Mouse (Mus musculus) heart, adult 2 months (tissue): ENCODE measurements around the gene Arhgap32. TPM values are rescaled to one million over a fixed set of nuclear protein-coding genes. Genes with fewer than 3 reads are reported as not detected.

Experiments used
- DNase-seq, 2 experiments: peaks; one replicate each; pipeline ENCODE4 v3.0.0; 2021
- H3K27ac ChIP-seq: fragments of 200-600 bp; 2 replicates; pipeline ENCODE4 v1.8.1; 2022
- H3K27me3 ChIP-seq: fragments of 200-500 bp; 2 replicates; pipeline ENCODE4 v1.6.1; 2012; ENCODE audit warnings: mild to moderate bottlenecking, low read length, inconsistent platforms, mixed read lengths; ENCODE audit not compliant: control insufficient read depth, insufficient read depth
- H3K36me3 ChIP-seq: fragments of 200-500 bp; 2 replicates; pipeline ENCODE4 v1.6.1; 2012; ENCODE audit warnings: low read length, inconsistent platforms; ENCODE audit not compliant: control insufficient read depth, insufficient read depth
- H3K4me1 ChIP-seq: fragments of 200-500 bp; 2 replicates; pipeline ENCODE4 v1.6.1; 2011; ENCODE audit warnings: low read length; ENCODE audit not compliant: control insufficient read depth, insufficient read depth
- H3K4me3 ChIP-seq: fragments of 200-600 bp; 2 replicates; pipeline ENCODE4 v1.8.1; 2022
- H3K79me2 ChIP-seq: fragments of 200-500 bp; replicated peaks from 2 replicates; pipeline ENCODE4 v1.6.1; 2012; ENCODE audit warnings: mild to moderate bottlenecking, inconsistent platforms, low read length, moderate library complexity, mixed read lengths; ENCODE audit not compliant: control insufficient read depth, insufficient read depth
- H3K9ac ChIP-seq: fragments of 200-500 bp; 2 replicates; pipeline ENCODE4 v1.6.1; 2012; ENCODE audit warnings: low read depth, mild to moderate bottlenecking, control low read depth, inconsistent platforms, low read length, mixed read lengths
- CTCF ChIP-seq: fragments of 200-600 bp; IDR thresholded peaks from 2 replicates; pipeline ENCODE4 v1.8.1; 2022; ENCODE audit warnings: antibody characterized with exemption, mild to moderate bottlenecking, moderate library complexity
- EP300 ChIP-seq: fragments of 200-500 bp; IDR thresholded peaks from 2 replicates; pipeline ENCODE4 v1.6.1; 2011; ENCODE audit warnings: low read depth, low read length, control low read depth; ENCODE audit not compliant: insufficient read depth
- POLR2A ChIP-seq: fragments of 200-500 bp; IDR thresholded peaks from 2 replicates; pipeline ENCODE4 v1.6.1; 2011; ENCODE audit warnings: mild to moderate bottlenecking, low read depth, low read length, control low read depth; ENCODE audit not compliant: insufficient read depth
- WGBS: fragments of 180-500 bp; shearing (Covaris S2); methylation state at CpG from one replicate; pipeline ENCODE4 v1.1.7; 2018; 5-methylcytosine and 5-hydroxymethylcytosine counted together
- intact Hi-C: fragments of 180-260 bp; cut with DNase I; formaldehyde crosslinking; loops from one replicate; pipeline ENCODE4 v1.15.1; 2025
- microRNA-seq, 2 experiments: library from miRNA; unstranded; fragments of <30 nt; microRNA quantifications; one replicate each; pipeline ENCODE4 v1.2.0; 2021
- polyA plus RNA-seq: library from polyadenylated mRNA; depleted of rRNA; stranded (reverse); fragments of >200 nt; gene quantifications from 2 replicates; pipeline ENCODE4 v1.2.3, GENCODE M21; 2012; rRNA removed
- total RNA-seq, 2 experiments: library from RNA; stranded (reverse); gene quantifications; 2 replicates each; pipeline ENCODE4 v1.2.3; 2021

Arhgap32 gene
- total and polyA plus RNA-seq, 3 experiments = 3.2 to 20.8 (median 18.0) TPM

DNA sequence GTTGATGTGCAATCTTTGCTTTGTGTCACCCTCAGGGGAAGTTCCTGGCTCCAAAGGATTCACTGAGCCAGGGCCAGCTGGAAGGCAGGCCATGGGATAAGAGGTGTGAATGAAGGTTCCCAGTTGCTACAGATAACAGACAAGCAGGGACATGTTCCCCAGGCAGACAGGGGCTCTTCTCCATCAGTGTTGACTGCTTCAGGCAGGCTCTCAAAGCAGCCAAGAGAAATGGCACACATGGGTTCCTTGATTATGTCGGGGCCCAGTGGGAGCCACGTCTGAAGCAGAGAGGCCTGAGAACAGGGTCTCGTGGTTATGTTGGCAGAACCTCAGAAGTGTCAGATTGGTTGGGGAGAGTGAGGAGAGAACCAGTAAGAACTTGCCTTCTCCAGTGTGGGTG is 198.1 kb downstream of the Arhgap32 start:
- H3K4me3 ChIP-seq = no peak overlapping the region
- DNase-seq = peak; percentile 63 to 80
- H3K36me3 ChIP-seq = peaks cover 5% of the 10 kb centered on the region; the same call in 1 of the 2 replicates
- no peaks in the 10 kb centered on the region for H3K79me2 ChIP-seq
- no peaks in the 10 kb centered on the region for H3K27me3 ChIP-seq
- peak overlapping the region; percentile 64 for H3K27ac ChIP-seq
- TF ChIP-seq EP300 = peak; percentile 98
- TF ChIP-seq CTCF = no peak
- 34% methylated on average over 3 of the region's 3 CpGs for WGBS
- intact Hi-C loops = loop anchor here (2.0 kb wide), 1 partner anchor 27 kb away; no protein-coding TSS in a partner anchor
- H3K9ac ChIP-seq = no peak overlapping the region
- peaks cover 5% of the 10 kb centered on the region for H3K4me1 ChIP-seq

DNA sequence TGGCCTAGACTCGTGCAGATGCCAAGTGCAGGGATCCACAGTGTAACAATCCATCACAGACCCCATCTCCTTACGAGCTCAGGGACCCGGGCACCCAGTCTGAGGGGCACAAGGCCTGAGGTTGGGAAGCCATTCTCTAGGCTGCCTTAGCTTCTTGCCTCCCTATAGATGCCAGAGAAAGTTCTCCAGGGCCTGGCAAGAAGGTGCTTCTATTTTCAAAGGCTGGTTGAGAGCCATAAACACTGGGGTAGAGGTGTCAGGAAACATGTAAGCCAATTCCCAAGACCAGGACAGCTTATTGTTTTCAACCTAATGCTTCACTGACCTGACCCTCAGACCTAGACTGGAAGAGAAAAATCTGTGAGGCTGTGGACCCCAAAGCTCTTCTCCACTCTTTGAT is 200.1 kb downstream of the Arhgap32 start:
- no peak overlapping the region; the same call in none of the 2 replicates for H3K27ac ChIP-seq
- no peak for DNase-seq
- H3K9ac ChIP-seq = no peak overlapping the region
- intact Hi-C loops = loop anchor here (2.0 kb wide), 1 partner anchor 25 kb away; no protein-coding TSS in a partner anchor
- no peak overlapping the region for H3K4me3 ChIP-seq
- no peaks in the 10 kb centered on the region for H3K79me2 ChIP-seq
- TF ChIP-seq EP300 (no peak), POLR2A (no peak), CTCF (no peak)
- H3K36me3 ChIP-seq = peaks cover 7% of the 10 kb centered on the region; the same call in 1 of the 2 replicates
- H3K27me3 ChIP-seq = no peaks in the 10 kb centered on the region
- 86% methylated on average over 3 of the region's 3 CpGs for WGBS
- peaks cover 14% of the 10 kb centered on the region for H3K4me1 ChIP-seq

Small RNAs within 50 kb of the gene (microRNA-seq; reads per million reads assigned to microRNA genes)
- gene Gm44453 = 0 reads per million in 2 experiments

Other genes with a start within 250 kb of the Arhgap32 start
- under 1 TPM; 0.13 to 0.36 TPM for gene Barx2, start 202.7 kb upstream of the Arhgap32 start, total RNA-seq
- 0.04 TPM in 1 of 2 replicates, not detected in the other for gene Barx2, start 202.7 kb upstream of the Arhgap32 start, polyA plus RNA-seq
- 10 to 100 TPM; 47.2 to 52.4 TPM for gene Kcnj5, start 228.2 kb downstream of the Arhgap32 start, total RNA-seq
- 32.3 and 65.7 TPM in 2 replicates for gene Kcnj5, start 228.2 kb downstream of the Arhgap32 start, polyA plus RNA-seq